Mouse (Mus musculus): Measurements from ENCODE around the gene Grin2a. TPM values are rescaled to one million over a fixed set of nuclear protein-coding genes. Genes with fewer than 3 reads are reported as not detected.

The Grin2a gene
- total and polyA plus RNA-seq, 3 experiments = not detected

- TF ChIP-seq E2F4 (IDR thresholded peaks at IDR 0.05; ENCODE audit: borderline replicate concordance, low read depth, low read length) (no peak), MEF2A (IDR thresholded peaks at IDR 0.05; ENCODE audit: extremely low read depth, insufficient replicate concordance, low read depth, low read length, poor library complexity, severe bottlenecking) (no peak), SMC3 (IDR thresholded peaks at IDR 0.05; ENCODE audit: low read depth, low read length) (no peak), USF2 (IDR thresholded peaks at IDR 0.05; ENCODE audit: borderline replicate concordance in 1 of 2, insufficient read depth in 1 of 2, low read depth in 1 of 2, low read length in 2 of 2) (no peak), POLR2A (IDR thresholded peaks at IDR 0.05; ENCODE audit: control insufficient read depth in 1 of 2, insufficient read depth in 1 of 2, low read depth in 1 of 2, low read length in 2 of 2, poor library complexity in 1 of 2) (no peak), NELFE (IDR thresholded peaks at IDR 0.05; ENCODE audit: low read depth, low read length) (no peak), MAFK (IDR thresholded peaks at IDR 0.05; ENCODE audit: borderline replicate concordance, low read depth, low read length) (no peak), USF1 (IDR thresholded peaks at IDR 0.05; ENCODE audit: low read depth, low read length) (no peak), ZNF384 (IDR thresholded peaks at IDR 0.05; ENCODE audit: low read depth, low read length) (no peak), HCFC1 (IDR thresholded peaks at IDR 0.05; ENCODE audit: low read depth, low read length) (no peak), MAZ (IDR thresholded peaks at IDR 0.05; ENCODE audit: low read depth, low read length) (no peak), ELF1 (IDR thresholded peaks at IDR 0.05; ENCODE audit: low read depth, low read length) (no peak), CHD1 (IDR thresholded peaks at IDR 0.05; ENCODE audit: low read depth, low read length) (no peak), EP300 (IDR thresholded peaks at IDR 0.05; ENCODE audit: low read depth in 1 of 2, low read length in 2 of 2) (no peak), CHD2 (IDR thresholded peaks at IDR 0.05; ENCODE audit: low read length) (no peak)
These were observed 10.3 kb downstream of the Grin2a start for GRCm38 (mm10) chr16:9985041-9985440.

DNA sequence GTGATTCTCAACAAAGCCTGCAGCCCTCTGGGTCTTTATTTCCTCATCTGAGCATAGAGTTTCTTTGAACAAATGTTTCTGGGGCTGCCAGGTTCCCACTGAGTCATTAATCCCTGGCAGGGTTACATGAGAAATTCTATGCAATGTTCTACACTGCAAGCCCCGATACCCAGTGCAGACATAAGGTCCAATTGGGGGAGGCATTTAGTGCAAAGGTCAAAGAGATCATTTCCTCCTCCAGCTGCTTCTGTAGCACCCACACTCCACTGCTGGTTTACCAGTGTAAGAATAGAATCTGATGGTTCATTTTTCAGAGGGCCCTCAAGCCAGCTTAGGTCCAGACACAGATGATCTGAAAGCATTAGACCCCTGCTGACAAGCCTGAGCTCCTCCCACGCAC lies 14.7 kb downstream of the Grin2a start:
- Histone ChIP-seq H3K79me2 (ENCODE audit: control insufficient read depth, insufficient read depth, low read length, poor library complexity) (no peaks in the 10 kb centered on the region), H3K27me3 (ENCODE audit: control insufficient read depth in 1 of 2, insufficient read depth in 2 of 2, low read length in 2 of 2) (no peaks in the 10 kb centered on the region), H3K27ac (ENCODE audit: control insufficient read depth, low read depth, low read length) (no peak overlapping the region), H3K4me1 (ENCODE audit: control insufficient read depth in 1 of 2, insufficient read depth in 2 of 2, low read length in 2 of 2) (no peaks in the 10 kb centered on the region), H3K9me3 (replicated peaks; ENCODE audit: insufficient read depth, low read length) (no peaks in the 10 kb centered on the region), H3K9ac (ENCODE audit: control insufficient read depth, low read depth, low read length, poor library complexity, severe bottlenecking) (no peak overlapping the region), H3K4me3 (ENCODE audit: control insufficient read depth in 1 of 2, insufficient read depth in 1 of 2, low read depth in 2 of 2, low read length in 2 of 2) (no peak overlapping the region), H3K36me3 (ENCODE audit: control insufficient read depth in 1 of 2, insufficient read depth in 2 of 2, low read length in 2 of 2) (no peaks in the 10 kb centered on the region)
- DNase-seq (ENCODE audit: low read depth, low spot score) = no peak
- no peak for TF ChIP-seq GABPA (IDR thresholded peaks at IDR 0.05; ENCODE audit: low read depth, low read length)
- TF ChIP-seq POLR2AphosphoS2 (IDR thresholded peaks at IDR 0.05; ENCODE audit: low read length) = no peak
- TF ChIP-seq EP300 (IDR thresholded peaks at IDR 0.05; ENCODE audit: low read depth in 1 of 2, low read length in 2 of 2) = no peak
- TF ChIP-seq MYC (IDR thresholded peaks at IDR 0.05; ENCODE audit: low read depth, low read length) = no peak
- TF ChIP-seq TAL1 (IDR thresholded peaks at IDR 0.05; ENCODE audit: low read length) = no peak
- TF ChIP-seq TCF12 (IDR thresholded peaks at IDR 0.05; ENCODE audit: low read depth, low read length) = no peak
- no peak for TF ChIP-seq CHD1 (IDR thresholded peaks at IDR 0.05; ENCODE audit: low read depth, low read length)
- no peak for TF ChIP-seq CTCF (IDR thresholded peaks at IDR 0.05 in 2 of 3, conservative IDR thresholded peaks at IDR 0.05 in 1 of 3; ENCODE audit: control insufficient read depth in 1 of 3, insufficient read depth in 1 of 3, low read depth in 2 of 3, low read length in 3 of 3, poor library complexity in 1 of 3, severe bottlenecking in 1 of 3)

More at GRCm38 (mm10) chr16:9985041-9985440, 10.3 kb downstream of the Grin2a start:
- H3K27ac ChIP-seq (ENCODE audit: control insufficient read depth, low read depth, low read length) = no peak overlapping the region
- no peaks in the 10 kb centered on the region for H3K9me3 ChIP-seq (replicated peaks; ENCODE audit: insufficient read depth, low read length)
- H3K36me3 ChIP-seq (ENCODE audit: control insufficient read depth in 1 of 2, insufficient read depth in 2 of 2, low read length in 2 of 2) = no peaks in the 10 kb centered on the region
- H3K27me3 ChIP-seq (ENCODE audit: control insufficient read depth in 1 of 2, insufficient read depth in 2 of 2, low read length in 2 of 2) = no peaks in the 10 kb centered on the region
- no peak overlapping the region for H3K9ac ChIP-seq (ENCODE audit: control insufficient read depth, low read depth, low read length, poor library complexity, severe bottlenecking)
- H3K4me3 ChIP-seq (ENCODE audit: control insufficient read depth in 1 of 2, insufficient read depth in 1 of 2, low read depth in 2 of 2, low read length in 2 of 2) = no peak overlapping the region
- no peaks in the 10 kb centered on the region for H3K4me1 ChIP-seq (ENCODE audit: control insufficient read depth in 1 of 2, insufficient read depth in 2 of 2, low read length in 2 of 2)
- no peaks in the 10 kb centered on the region for H3K79me2 ChIP-seq (ENCODE audit: control insufficient read depth, insufficient read depth, low read length, poor library complexity)
- DNase-seq (ENCODE audit: low read depth, low spot score) = no peak

All from MEL (cell line).